Comparison of ENCODE assay signal across 9 mouse cellular contexts in the genomic region with DNA sequence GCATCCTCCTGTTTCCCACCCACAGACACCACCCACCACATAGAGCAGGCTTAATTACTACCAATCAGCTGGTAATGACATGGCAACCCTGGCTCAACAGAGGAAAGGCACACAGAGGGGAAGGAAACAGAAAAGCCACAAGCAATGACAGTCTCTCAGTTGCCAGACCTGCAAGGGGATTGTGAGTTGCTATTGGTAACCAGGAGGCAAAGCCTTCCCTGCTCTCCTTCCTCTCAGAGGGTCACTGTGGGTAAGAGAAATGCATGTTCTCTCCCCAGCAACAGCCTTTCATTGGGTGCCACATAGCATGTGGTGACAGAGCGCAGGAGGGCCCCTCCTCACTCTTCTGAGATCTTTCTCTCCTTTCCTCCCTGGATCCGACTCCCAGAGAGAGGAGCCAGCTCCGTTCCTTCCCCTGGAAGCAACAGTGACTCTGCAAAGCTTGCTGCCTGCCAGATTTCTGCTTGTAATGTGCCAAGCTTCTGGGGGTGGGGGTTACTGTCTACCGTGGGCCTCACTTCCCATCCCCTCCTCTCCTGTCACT.
DNase-seq lines count a peak whose midpoint lies in the region; ATAC-seq and TF ChIP-seq lines count a peak whose summit lies in the region.
"Had no signal": no experiment of that assay in that cellular context is flagged by ENCODE, and none has a peak within 500 bp of the region (broad histone marks: within the 10 kb centered on the region; RNA-seq: fewer than 3 reads in every experiment).

No protein-coding gene starts in this region.

- H3K36me3 ChIP-seq in heart, postnatal 0 days (replicated peaks; ENCODE audit: control insufficient read depth, insufficient read depth, low read length): no peaks in the 10 kb centered on the region
- no peaks in the 10 kb centered on the region for H3K36me3 ChIP-seq in heart, embryonic 12.5 days
- no peaks in the 10 kb centered on the region for H3K36me3 ChIP-seq in lung, postnatal 0 days (ENCODE audit: insufficient read depth, low read length)

- H3K27me3 ChIP-seq in heart, postnatal 0 days (ENCODE audit: control insufficient read depth, insufficient read depth, low read length): peaks cover 13% of the 10 kb centered on the region; the same call in 1 of the 2 replicates
- H3K27me3 ChIP-seq in heart, embryonic 12.5 days (replicated peaks): peaks cover 16% of the 10 kb centered on the region; the same call in 1 of the 2 replicates
- H3K27me3 ChIP-seq in lung, postnatal 0 days (replicated peaks; ENCODE audit: insufficient read depth, low read length): no peaks in the 10 kb centered on the region

- TF ChIP-seq EP300 in heart, postnatal 0 days (IDR thresholded peaks at IDR 0.05; ENCODE audit: low read depth): no peak
- TF ChIP-seq EP300 in lung, postnatal 0 days (IDR thresholded peaks at IDR 0.05): peak; percentile 24; the same call in 1 of the 2 replicates

- 32% methylated on average over 4 of the region's 4 CpGs for WGBS in heart, postnatal 0 days
- WGBS in heart, embryonic 12.5 days: 34% methylated on average over 4 of the region's 4 CpGs
- WGBS in lung, postnatal 0 days: 30% methylated on average over 4 of the region's 4 CpGs

- no peak overlapping the region for H3K4me3 ChIP-seq in heart, postnatal 0 days (ENCODE audit: low read depth, low read length)
- H3K4me3 ChIP-seq in heart, embryonic 12.5 days: no peak overlapping the region
- H3K4me3 ChIP-seq in lung, postnatal 0 days (ENCODE audit: low read depth, low read length): no peak overlapping the region

- H3K9me3 ChIP-seq in heart, postnatal 0 days (replicated peaks; ENCODE audit: control insufficient read depth, low read length): no peaks in the 10 kb centered on the region
- no peaks in the 10 kb centered on the region for H3K9me3 ChIP-seq in heart, embryonic 12.5 days (replicated peaks)
- H3K9me3 ChIP-seq in lung, postnatal 0 days (ENCODE audit: low read length): no peaks in the 10 kb centered on the region

- no peak overlapping the region for H3K9ac ChIP-seq in heart, postnatal 0 days (replicated peaks; ENCODE audit: low read depth, low read length)
- H3K9ac ChIP-seq in heart, embryonic 12.5 days: no peak overlapping the region
- no peak overlapping the region for H3K9ac ChIP-seq in lung, postnatal 0 days (replicated peaks; ENCODE audit: low read depth)

- H3K4me1 ChIP-seq in heart, postnatal 0 days (ENCODE audit: control insufficient read depth, insufficient read depth): peaks cover 8% of the 10 kb centered on the region; the same call in 1 of the 2 replicates
- H3K4me1 ChIP-seq in heart, embryonic 12.5 days (replicated peaks): peaks cover 30% of the 10 kb centered on the region
- peaks cover 3% of the 10 kb centered on the region; the same call in 1 of the 2 replicates for H3K4me1 ChIP-seq in lung, postnatal 0 days (ENCODE audit: insufficient read depth, low read depth, low read length)

- ATAC-seq in heart, postnatal 0 days (ENCODE audit: insufficient read depth, low read depth): 0 out of 2 replicates have a peak, but pooled peaks have one; percentile 10
- no peak for ATAC-seq in heart, embryonic 12.5 days (ENCODE audit: insufficient number of reproducible peaks, low FRiP score)
- ATAC-seq in lung, postnatal 0 days: peak; percentile 55

- no peak for TF ChIP-seq CTCF in heart, postnatal 0 days (IDR thresholded peaks at IDR 0.05; ENCODE audit: low read depth)
- TF ChIP-seq CTCF in lung, postnatal 0 days (IDR thresholded peaks at IDR 0.05): no peak

- H3K27ac ChIP-seq in heart, postnatal 0 days (ENCODE audit: low read depth): no peak overlapping the region
- no peak overlapping the region for H3K27ac ChIP-seq in heart, embryonic 12.5 days (ENCODE audit: poor library complexity, severe bottlenecking)
- no peak overlapping the region for H3K27ac ChIP-seq in lung, postnatal 0 days (ENCODE audit: low read length)
- H3K27ac ChIP-seq: macrophage had no signal

- H3K4me2 ChIP-seq in heart, postnatal 0 days (ENCODE audit: low read depth, low read length): no peak overlapping the region
- H3K4me2 ChIP-seq in heart, embryonic 12.5 days: no peak overlapping the region
- H3K4me2 ChIP-seq in lung, postnatal 0 days (replicated peaks; ENCODE audit: low read depth, low read length): no peak overlapping the region

- DNase-seq in heart, postnatal 0 days (ENCODE audit: low spot score): no peak
- DNase-seq in cerebellum, adult 11-12 months: peak; percentile 64
- peak; percentile 21 for DNase-seq in gastrocnemius, postnatal 25 days
- peak; percentile 7 for DNase-seq in lung, postnatal 0 days (ENCODE audit: low spot score)
- no peak for DNase-seq in ovary, postnatal 14 days (ENCODE audit: low spot score)
- DNase-seq in spleen, adult 12 weeks (ENCODE audit: low spot score): no peak
- no peak for DNase-seq in spleen, adult 18-20 months

Comparison
In these comparisons a context has a peak if more than half of its experiments do, and no peak if none do; other contexts are left out.
1. DNase-seq: peak in cerebellum, adult 11-12 months (single experiment), gastrocnemius, postnatal 25 days (single experiment) and lung, postnatal 0 days (single experiment); none in heart, postnatal 0 days (single experiment), ovary, postnatal 14 days (single experiment), spleen, adult 12 weeks (single experiment) and spleen, adult 18-20 months (0 of 2).